Mouse (Mus musculus): ENCODE measurements at regions not wholly inside any gene's neighbourhood (a gene's known extent, or its start where the extent isn't known, plus 50 kb on each side); places are given as distances from the start of the nearest gene placed in this dataset.

DNA sequence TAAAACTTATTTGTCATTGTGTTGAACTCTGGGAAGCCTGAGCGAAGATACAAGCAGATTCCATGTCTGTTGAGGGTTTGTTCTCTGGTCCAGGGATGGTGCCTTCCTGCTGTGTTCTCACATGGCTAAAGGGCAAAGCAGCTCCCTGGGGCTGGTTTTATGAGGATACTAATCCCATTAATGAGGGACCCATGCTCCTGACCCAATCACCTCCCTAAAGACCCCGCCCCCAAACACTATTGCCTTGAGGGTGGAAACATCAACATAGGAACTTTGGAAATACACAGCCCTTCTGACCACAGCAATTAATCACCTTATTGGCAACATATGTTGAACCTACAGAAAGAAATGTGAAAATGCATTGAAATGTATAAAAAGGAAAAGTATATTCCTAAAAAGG, 88.5 kb upstream of the BC052040 start:
- no peak for ATAC-seq (replicated peaks; ENCODE audit: poor library complexity, severe bottlenecking)

GRCm38 (mm10) chr2:115499904-115500303, 81.6 kb upstream of the BC052040 start:
- ATAC-seq (replicated peaks; ENCODE audit: poor library complexity, severe bottlenecking), result no peak

DNA sequence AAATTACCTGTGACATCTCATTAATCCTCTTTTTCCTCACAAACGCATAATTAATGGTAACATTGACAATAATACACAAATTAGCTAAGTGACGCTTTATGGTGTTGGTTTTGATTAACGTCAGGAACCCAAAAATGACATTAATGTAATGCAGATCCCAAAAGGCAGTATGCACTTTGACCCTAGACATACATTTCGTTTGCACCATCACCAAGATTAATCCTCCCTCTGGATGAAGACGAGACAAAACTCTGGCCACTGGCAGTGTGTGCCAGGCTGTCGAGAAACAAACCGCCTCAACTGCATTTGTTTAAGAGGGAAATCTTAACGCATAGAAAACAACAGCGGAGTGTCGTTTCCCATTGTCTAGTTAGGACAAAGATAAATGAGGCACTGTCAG, 72.0 kb upstream of the BC052040 start:
- no peak for ATAC-seq (replicated peaks; ENCODE audit: poor library complexity, severe bottlenecking)

GRCm38 (mm10) chr2:115511146-115511545, 70.4 kb upstream of the BC052040 start:
- ATAC-seq (replicated peaks; ENCODE audit: poor library complexity, severe bottlenecking), result no peak

DNA sequence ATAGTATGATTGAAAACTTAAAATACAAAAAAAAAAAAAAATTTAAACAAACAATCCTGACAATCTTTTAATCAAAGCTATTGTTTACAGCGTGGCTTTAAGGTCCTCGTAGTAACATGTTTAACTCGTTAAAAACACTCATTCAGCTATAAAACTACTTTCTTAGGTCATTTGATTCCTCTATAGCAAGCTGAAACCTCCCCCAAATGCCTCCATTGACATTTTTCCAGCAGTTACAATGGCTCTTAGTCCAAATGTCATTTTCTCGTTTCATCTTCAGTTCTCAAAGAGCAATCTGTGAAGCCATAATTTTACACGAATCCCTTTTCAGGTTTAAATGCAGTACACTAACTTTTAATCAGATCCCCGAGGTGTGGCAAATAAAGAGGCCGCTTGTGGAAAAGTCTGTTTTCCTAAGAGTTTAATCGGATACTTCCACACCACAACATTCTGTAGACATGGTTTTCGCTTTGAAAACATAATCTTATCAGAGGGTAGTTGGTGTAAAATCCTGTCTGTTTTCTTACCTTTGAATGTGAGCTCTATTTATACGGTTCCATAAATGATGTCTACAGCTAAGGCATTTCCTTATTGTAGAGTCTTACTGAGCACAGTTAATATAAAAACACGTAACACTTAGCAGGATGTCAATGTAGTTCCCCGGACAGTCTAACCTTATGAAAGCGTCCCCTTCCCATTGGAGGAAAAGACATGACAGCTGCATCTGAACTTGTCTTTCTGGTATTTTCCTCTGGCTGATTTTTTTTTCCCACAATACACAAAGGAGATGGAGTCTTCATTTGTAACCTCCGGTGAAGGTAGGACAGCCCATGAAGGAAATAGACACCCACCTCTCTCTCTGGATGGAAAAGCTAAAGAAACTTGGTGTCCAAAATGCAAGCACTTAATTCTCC, 69.6 kb upstream of the BC052040 start:
- no peak for ATAC-seq (replicated peaks; ENCODE audit: poor library complexity, severe bottlenecking)

GRCm38 (mm10) chr2:115512891-115513290, 68.6 kb upstream of the BC052040 start:
- no peak for ATAC-seq (replicated peaks; ENCODE audit: poor library complexity, severe bottlenecking)

DNA sequence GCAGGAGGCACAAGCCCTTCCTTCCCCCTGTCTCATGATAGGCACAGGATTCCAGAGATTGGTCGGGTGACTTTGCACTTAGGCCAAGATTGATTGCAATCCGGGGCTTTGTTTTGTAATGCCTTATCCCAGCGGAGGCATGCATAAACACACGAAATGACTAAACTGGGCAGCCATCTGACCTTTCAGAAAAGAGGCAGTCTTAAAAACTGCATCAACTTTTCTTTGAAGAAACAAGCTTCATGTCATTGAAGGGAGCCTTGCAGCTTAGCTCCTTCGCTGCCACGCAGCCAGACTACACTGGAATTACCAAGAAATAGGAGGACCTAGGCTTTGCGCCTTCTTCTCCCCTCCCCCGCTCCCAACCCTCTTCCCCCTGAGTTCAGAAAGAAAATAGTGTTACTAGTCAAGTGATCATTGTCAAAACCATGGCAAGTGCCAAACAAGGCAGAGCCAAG, 67.7 kb upstream of the BC052040 start:
- no peak for ATAC-seq (replicated peaks; ENCODE audit: poor library complexity, severe bottlenecking)

DNA sequence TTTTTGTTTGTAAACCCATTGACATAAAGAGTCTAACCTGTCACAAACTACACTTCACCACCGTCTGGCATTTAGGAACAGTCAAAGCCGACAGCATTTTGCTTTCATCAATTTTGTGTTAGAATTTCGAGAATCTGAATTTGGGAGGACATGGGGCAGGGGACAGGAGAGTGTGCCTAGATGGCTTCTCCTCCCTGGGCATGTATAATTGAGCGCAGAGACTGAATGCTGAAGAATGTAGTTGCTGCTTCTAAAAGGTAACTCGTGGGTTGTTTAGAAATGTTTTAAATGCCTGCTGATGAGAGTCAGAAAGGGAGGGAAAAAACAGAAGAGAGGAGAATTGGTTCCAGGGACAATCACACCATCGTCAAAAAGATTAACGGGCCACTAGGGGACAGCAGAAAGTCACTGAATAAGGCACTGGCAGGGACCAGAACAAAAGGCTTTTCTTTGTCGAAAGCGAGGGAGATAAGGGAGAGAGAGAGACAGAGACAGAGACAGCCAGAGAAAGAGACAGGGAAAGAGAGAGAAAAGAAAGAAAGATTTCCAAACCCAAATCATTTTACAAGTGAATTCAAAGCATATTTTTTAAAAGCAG, 66.6 kb upstream of the BC052040 start:
- no peak for ATAC-seq (replicated peaks; ENCODE audit: poor library complexity, severe bottlenecking)

GRCm38 (mm10) chr2:115515470-115515869, 66.0 kb upstream of the BC052040 start:
- ATAC-seq (replicated peaks; ENCODE audit: poor library complexity, severe bottlenecking), result no peak

GRCm38 (mm10) chr2:115516824-115517223, 64.7 kb upstream of the BC052040 start:
- no peak for ATAC-seq (replicated peaks; ENCODE audit: poor library complexity, severe bottlenecking)

GRCm38 (mm10) chr2:115519974-115520373, 61.5 kb upstream of the BC052040 start:
- no peak for ATAC-seq (replicated peaks; ENCODE audit: poor library complexity, severe bottlenecking)

- no peak for ATAC-seq (replicated peaks; ENCODE audit: poor library complexity, severe bottlenecking)
Observed at GRCm38 (mm10) chr2:115520413-115521139, 60.9 kb upstream of the BC052040 start.

DNA sequence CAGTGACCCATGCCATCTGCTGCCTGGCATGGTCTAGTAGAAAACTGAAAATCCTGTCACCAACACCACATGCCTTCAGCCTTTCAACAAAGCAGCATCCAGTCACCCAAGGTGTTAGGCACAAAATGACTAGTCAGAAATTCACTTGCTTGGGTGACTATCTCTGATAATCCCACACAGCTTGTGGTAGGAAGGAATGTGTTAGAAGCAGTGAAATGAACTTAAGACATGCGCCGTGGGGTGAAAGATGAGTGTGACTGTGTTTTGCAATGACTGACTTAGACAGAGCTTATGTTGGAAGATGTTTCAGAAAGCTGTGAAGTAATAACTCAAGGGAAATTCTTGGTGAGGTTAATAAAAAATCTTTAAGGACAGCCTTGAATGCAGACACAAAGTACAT, 51.6 kb upstream of the BC052040 start:
- no peak for ATAC-seq (replicated peaks; ENCODE audit: poor library complexity, severe bottlenecking)
